Mouse (Mus musculus) CH12.LX (cell line): ENCODE measurements around the gene Nlrc5. TPM values are rescaled to one million over a fixed set of nuclear protein-coding genes. Genes with fewer than 3 reads are reported as not detected.
A peak's percentile ranks its signal among the peaks of the same experiment; 100 is the strongest.

Experiments used
- DNase-seq: peaks from one replicate; pipeline ENCODE4 v3.0.0-alpha.2; 2013; ENCODE audit errors: extremely low read depth
- H3K27ac ChIP-seq: 2 replicates; pipeline ENCODE4 v1.5.1; 2012; ENCODE audit warnings: low read depth, mild to moderate bottlenecking, control low read depth, moderate library complexity; ENCODE audit not compliant: insufficient read depth
- H3K27me3 ChIP-seq: replicated peaks from 2 replicates; pipeline ENCODE3; 2012; ENCODE audit warnings: inconsistent platforms
- H3K36me3 ChIP-seq, 2 experiments: replicated peaks in 1 of 2; 2 replicates each; pipeline versions ENCODE3 to v1.6.1; 2012; ENCODE audit warnings: inconsistent platforms in 1 of 2, low read length in 1 of 2, mild to moderate bottlenecking in 1 of 2, mixed read lengths in 1 of 2, moderate library complexity in 1 of 2; ENCODE audit not compliant: control insufficient read depth in 1 of 2, insufficient read depth in 1 of 2
- H3K4me1 ChIP-seq, 2 experiments: 2 replicates each; pipeline ENCODE4 v1.6.1; 2012; ENCODE audit warnings: inconsistent platforms in 1 of 2, moderate library complexity in 1 of 2; ENCODE audit not compliant: insufficient read depth in 2 of 2, control insufficient read depth in 1 of 2
- H3K4me2 ChIP-seq: 2 replicates; pipeline ENCODE4 v1.6.1; 2012; ENCODE audit warnings: low read depth, mild to moderate bottlenecking, control low read depth; ENCODE audit not compliant: poor library complexity, insufficient read depth, severe bottlenecking
- H3K4me3 ChIP-seq, 3 experiments: fragments of 150-350 bp in 1 of 3; sonication (generic) in 1 of 3; replicated peaks in 1 of 3; 2 replicates each; pipeline versions ENCODE3 to v1.5.1; 2011 to 2012; ENCODE audit warnings: low read depth in 2 of 3, low read length in 2 of 3, mild to moderate bottlenecking in 2 of 3, moderate library complexity in 2 of 3, control low read depth in 1 of 3, improper control_type of control experiment in 1 of 3, inconsistent platforms in 1 of 3, mixed read lengths in 1 of 3; ENCODE audit not compliant: poor library complexity in 1 of 3
- H3K79me2 ChIP-seq: replicated peaks from 2 replicates; pipeline ENCODE4 v1.6.1; 2012; ENCODE audit warnings: mild to moderate bottlenecking, moderate library complexity; ENCODE audit not compliant: control insufficient read depth, poor library complexity, insufficient read depth, severe bottlenecking; ENCODE audit errors: extremely low read depth
- H3K9ac ChIP-seq: 2 replicates; pipeline ENCODE4 v1.6.1; 2012; ENCODE audit warnings: low read depth, mild to moderate bottlenecking, control low read depth, moderate library complexity; ENCODE audit not compliant: insufficient read depth
- H3K9me3 ChIP-seq: replicated peaks from 2 replicates; pipeline ENCODE3; 2012; ENCODE audit warnings: low read length, inconsistent platforms, mixed read lengths
- BHLHE40 ChIP-seq: IDR thresholded peaks from 2 replicates; pipeline ENCODE4 v1.6.1; 2011; ENCODE audit warnings: mild to moderate bottlenecking, low read depth, low read length, improper control_type of control experiment
- CHD2 ChIP-seq: IDR thresholded peaks from 2 replicates; pipeline ENCODE4 v1.6.1; 2011; ENCODE audit warnings: low read length, improper control_type of control experiment
- CTCF ChIP-seq, 2 experiments: IDR thresholded peaks in 1 of 2; conservative IDR thresholded peaks in 1 of 2; 2 replicates each; pipeline ENCODE4 v1.5.1; 2011 to 2012; ENCODE audit warnings: low read depth in 2 of 2, low read length in 2 of 2, improper control_type of control experiment in 1 of 2, inconsistent platforms in 1 of 2, mild to moderate bottlenecking in 1 of 2, moderate library complexity in 1 of 2
- E2F4 ChIP-seq: IDR thresholded peaks from 2 replicates; pipeline ENCODE4 v1.6.1; 2011; ENCODE audit warnings: low read depth, low read length, improper control_type of control experiment; ENCODE audit not compliant: insufficient replicate concordance
- ELF1 ChIP-seq: IDR thresholded peaks from 2 replicates; pipeline ENCODE4 v1.6.1; 2014; ENCODE audit warnings: low read depth, mild to moderate bottlenecking, inconsistent platforms, low read length, improper control_type of control experiment
- EP300 ChIP-seq: IDR thresholded peaks from 2 replicates; pipeline ENCODE4 v1.6.1; 2011; ENCODE audit warnings: low read length, improper control_type of control experiment
- ETS1 ChIP-seq: conservative IDR thresholded peaks from 2 replicates; pipeline ENCODE4 v1.6.1; 2012; ENCODE audit warnings: low read depth, mild to moderate bottlenecking, inconsistent platforms, low read length, improper control_type of control experiment, moderate library complexity
- GABPA ChIP-seq: IDR thresholded peaks from 2 replicates; pipeline ENCODE4 v1.6.1; 2012; ENCODE audit warnings: low read depth, low read length, improper control_type of control experiment, inconsistent platforms; ENCODE audit not compliant: insufficient replicate concordance
- IRF4 ChIP-seq: IDR thresholded peaks from 2 replicates; pipeline ENCODE4 v1.6.1; 2014; ENCODE audit warnings: low read depth, mild to moderate bottlenecking, inconsistent platforms, low read length, improper control_type of control experiment
- JUN ChIP-seq: IDR thresholded peaks from 2 replicates; pipeline ENCODE4 v1.6.1; 2011; ENCODE audit warnings: low read depth, mild to moderate bottlenecking, low read length, improper control_type of control experiment, moderate library complexity; ENCODE audit not compliant: insufficient read depth
- JUND ChIP-seq: conservative IDR thresholded peaks from 2 replicates; pipeline ENCODE4 v1.6.1; 2011; ENCODE audit warnings: low read depth, low read length, improper control_type of control experiment
- KAT2A ChIP-seq: IDR thresholded peaks from 2 replicates; pipeline ENCODE4 v1.6.1; 2012; ENCODE audit warnings: low read length, improper control_type of control experiment, inconsistent platforms; ENCODE audit not compliant: insufficient replicate concordance
- MAFK ChIP-seq: IDR thresholded peaks from 2 replicates; pipeline ENCODE4 v1.6.1; 2011; ENCODE audit warnings: low read length, improper control_type of control experiment; ENCODE audit not compliant: insufficient replicate concordance
- MAX ChIP-seq: IDR thresholded peaks from 2 replicates; pipeline ENCODE4 v1.6.1; 2011; ENCODE audit warnings: low read length, improper control_type of control experiment
- MAZ ChIP-seq: IDR thresholded peaks from 2 replicates; pipeline ENCODE4 v1.6.1; 2012; ENCODE audit warnings: low read depth, mild to moderate bottlenecking, inconsistent platforms, low read length, improper control_type of control experiment, moderate library complexity
- MXI1 ChIP-seq: IDR thresholded peaks from 2 replicates; pipeline ENCODE4 v1.6.1; 2011; ENCODE audit warnings: mild to moderate bottlenecking, low read depth, low read length, improper control_type of control experiment
- NRF1 ChIP-seq: IDR thresholded peaks from 2 replicates; pipeline ENCODE4 v1.6.1; 2014; ENCODE audit warnings: low read depth, mild to moderate bottlenecking, inconsistent platforms, low read length, improper control_type of control experiment, moderate library complexity
- POLR2A ChIP-seq: IDR thresholded peaks from 2 replicates; pipeline ENCODE4 v1.6.1; 2011; ENCODE audit warnings: low read depth, mild to moderate bottlenecking, improper control_type of control experiment, low read length
- POLR2AphosphoS2 ChIP-seq: IDR thresholded peaks from 2 replicates; pipeline ENCODE4 v1.6.1; 2011; ENCODE audit warnings: low read depth, low read length, improper control_type of control experiment
- RCOR1 ChIP-seq: conservative IDR thresholded peaks from 2 replicates; pipeline ENCODE4 v1.6.1; 2012; ENCODE audit warnings: low read depth, mild to moderate bottlenecking, inconsistent platforms, low read length, improper control_type of control experiment
- USF1 ChIP-seq: IDR thresholded peaks from 2 replicates; pipeline ENCODE4 v1.6.1; 2014; ENCODE audit warnings: low read depth, mild to moderate bottlenecking, inconsistent platforms, low read length, improper control_type of control experiment
- USF2 ChIP-seq: conservative IDR thresholded peaks from 2 replicates; pipeline ENCODE4 v1.6.1; 2011; ENCODE audit warnings: low read depth, low read length, improper control_type of control experiment
- ZC3H11A ChIP-seq: IDR thresholded peaks from 2 replicates; pipeline ENCODE4 v1.6.1; 2012; ENCODE audit warnings: low read depth, mild to moderate bottlenecking, inconsistent platforms, low read length, improper control_type of control experiment
- ZMIZ1 ChIP-seq: IDR thresholded peaks from 2 replicates; pipeline ENCODE4 v1.6.1; 2012; ENCODE audit warnings: low read depth, mild to moderate bottlenecking, inconsistent platforms, low read length, improper control_type of control experiment
- ZNF384 ChIP-seq: IDR thresholded peaks from 2 replicates; pipeline ENCODE4 v1.6.1; 2012; ENCODE audit warnings: low read depth, low read length, improper control_type of control experiment, inconsistent platforms
- dilution Hi-C: fragments of 300-500 bp; cut with MboI; formaldehyde crosslinking; loops from 2 replicates; pipeline ENCODE4 v1.14.3; 2020; ENCODE audit warnings: low sequenced_read_pairs; ENCODE audit not compliant: extremely low pct_unique_long_range_greater_than_20kb, extremely low pct_ligation_motif_present
- in situ Hi-C: fragments of 300-500 bp; cut with MboI; formaldehyde crosslinking; loops from 3 replicates; pipeline ENCODE4 v1.14.3; 2019; ENCODE audit warnings: low sequenced_read_pairs, low pct_ligation_motif_present, low pct_unique_long_range_greater_than_20kb, mixed read lengths
- polyA plus RNA-seq: library from polyadenylated mRNA; unstranded; fragments of >175 nt; gene quantifications from 2 replicates; pipeline ENCODE4 v1.2.1, GENCODE M21; 2012; ENCODE audit warnings: low read depth; ENCODE audit not compliant: insufficient read length
- total RNA-seq, 2 experiments: library from RNA; depleted of rRNA; stranded (reverse); fragments of 300-350 nt in 1 of 2; fragments of >200 nt in 1 of 2; gene quantifications; 2 replicates each; pipeline ENCODE4 v1.2.3; 2012 to 2014

The Nlrc5 gene
- total and polyA plus RNA-seq, 3 experiments = 58.6 to 72.5 (median 60.2) TPM

GRCm38 (mm10) chr8:94412518-94412917 is 21.6 kb upstream of the Nlrc5 start:
- Histone ChIP-seq H3K27ac (no peak overlapping the region), H3K27me3 (no peaks in the 10 kb centered on the region), H3K4me2 (no peak overlapping the region), H3K79me2 (no peaks in the 10 kb centered on the region), H3K36me3 (no peaks in the 10 kb centered on the region), H3K4me1 (peaks cover 12 to 16% of the 10 kb centered on the region in 2 experiments; a peak in 3 of 4 replicates), H3K9me3 (no peaks in the 10 kb centered on the region), H3K9ac (no peak overlapping the region), H3K4me3 (no peak overlapping the region)
- TF ChIP-seq ELF1 = no peak
- TF ChIP-seq MAX = no peak
- TF ChIP-seq ZNF384 = no peak
- no peak for TF ChIP-seq CHD2
- TF ChIP-seq E2F4 = no peak
- TF ChIP-seq USF1 = no peak
- TF ChIP-seq BHLHE40 = no peak
- no peak for TF ChIP-seq MAZ
- no peak for TF ChIP-seq CTCF (conservative IDR thresholded peaks at IDR 0.05 in 1 of 2, IDR thresholded peaks at IDR 0.05 in 1 of 2; ENCODE audit: low read depth in 2 of 2, low read length in 2 of 2)
- TF ChIP-seq JUN = no peak
- TF ChIP-seq MXI1 = no peak
- no peak for TF ChIP-seq GABPA
- no peak for TF ChIP-seq POLR2A
- TF ChIP-seq POLR2AphosphoS2 = no peak
- TF ChIP-seq ZC3H11A = no peak
- no peak for TF ChIP-seq KAT2A
- TF ChIP-seq IRF4 = no peak
- TF ChIP-seq USF2 = no peak
- TF ChIP-seq ETS1 = no peak
- TF ChIP-seq MAFK = no peak
- no peak for DNase-seq
- in situ Hi-C loops (no loop called here), dilution Hi-C loops (no loop called here)

GRCm38 (mm10) chr8:94413509-94413908 is 20.6 kb upstream of the Nlrc5 start:
- H3K4me2 ChIP-seq = peak overlapping the region; percentile 51; the same call in 1 of the 2 replicates
- no peak overlapping the region for H3K9ac ChIP-seq
- H3K9me3 ChIP-seq = no peaks in the 10 kb centered on the region
- peaks cover 12 to 23% of the 10 kb centered on the region in 2 experiments; a peak in 3 of 4 replicates for H3K4me1 ChIP-seq
- H3K27ac ChIP-seq = no peak overlapping the region
- H3K36me3 ChIP-seq = no peaks in the 10 kb centered on the region
- TF ChIP-seq ZC3H11A (no peak), E2F4 (no peak), EP300 (no peak), POLR2AphosphoS2 (no peak), USF2 (no peak), KAT2A (no peak), ELF1 (no peak), BHLHE40 (no peak), MAX (no peak), MXI1 (no peak), JUN (no peak), JUND (no peak), POLR2A (no peak), IRF4 (no peak), ZMIZ1 (no peak), CTCF (conservative IDR thresholded peaks at IDR 0.05 in 1 of 2, IDR thresholded peaks at IDR 0.05 in 1 of 2; ENCODE audit: low read depth in 2 of 2, low read length in 2 of 2) (no peak), USF1 (no peak), RCOR1 (no peak), NRF1 (no peak)
- H3K27me3 ChIP-seq = no peaks in the 10 kb centered on the region
- H3K79me2 ChIP-seq = no peaks in the 10 kb centered on the region
- in situ Hi-C loops (no loop called here), dilution Hi-C loops (no loop called here)
- H3K4me3 ChIP-seq = no peak overlapping the region
- DNase-seq = no peak
